Mouse (Mus musculus) liver, embryonic 14.5 days (tissue): ENCODE measurements around the gene Ddah1.

Experiments
- CTCF ChIP-seq: IDR thresholded peaks from 2 replicates; pipeline ENCODE4 v1.5.1; 2016; ENCODE audit warnings: antibody characterized with exemption, low read depth, control low read depth
- EP300 ChIP-seq: IDR thresholded peaks from 2 replicates; pipeline ENCODE4 v1.6.1; 2016; ENCODE audit warnings: antibody characterized with exemption, low read depth

GRCm38 (mm10) chr3:145887430-145887971 lies 129.0 kb downstream of the Ddah1 start:
- TF ChIP-seq CTCF = no peak
- TF ChIP-seq EP300 = no peak
